Mouse (Mus musculus) lung, adult 2 months (tissue): ENCODE results near the gene Tmem115.

Experiments used
- CTCF ChIP-seq: fragments of 200-500 bp; IDR thresholded peaks from 2 replicates; pipeline ENCODE4 v1.5.1; 2011; ENCODE audit warnings: mild to moderate bottlenecking, low read length, control low read depth; ENCODE audit not compliant: insufficient read depth
- POLR2A ChIP-seq: fragments of 200-500 bp; IDR thresholded peaks from 2 replicates; pipeline ENCODE4 v1.6.1; 2011; ENCODE audit warnings: low read depth, mild to moderate bottlenecking, control low read depth, low read length, borderline replicate concordance; ENCODE audit errors: extremely low read depth

GRCm38 (mm10) chr9:107547957-107548356, 14.2 kb downstream of the Tmem115 start:
- TF ChIP-seq CTCF (no peak), POLR2A (no peak)
